Comparison of ENCODE assay signal across 20 mouse cellular contexts in the genomic region with DNA sequence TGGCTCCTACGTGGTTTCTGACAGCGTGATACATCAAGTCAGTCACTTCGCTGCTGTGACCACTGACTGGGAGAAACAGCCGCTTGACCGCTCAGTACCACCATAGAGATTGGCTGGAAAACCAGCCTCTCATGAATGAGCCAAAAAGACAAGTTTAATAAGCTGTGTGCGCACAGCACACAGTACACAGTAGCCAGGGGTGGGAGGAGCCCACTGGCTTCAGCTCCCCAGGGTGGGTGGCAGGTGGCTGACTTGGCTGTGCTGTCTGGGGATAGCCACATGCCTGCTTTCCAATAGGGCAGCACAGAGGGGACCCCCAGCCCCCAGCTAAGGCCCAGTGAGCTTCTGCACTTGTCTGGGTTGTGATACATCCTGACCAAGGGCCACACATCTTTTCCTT. TPM values are rescaled to one million over a fixed set of nuclear protein-coding genes. Genes with fewer than 3 reads are reported as not detected.
A peak's percentile ranks its signal among the peaks of the same experiment; 100 is the strongest.
DNase-seq lines count a peak whose midpoint lies in the region; ATAC-seq and TF ChIP-seq lines count a peak whose summit lies in the region.
"Had no signal": no experiment of that assay in that cellular context is flagged by ENCODE, and none has a peak within 500 bp of the region (broad histone marks: within the 10 kb centered on the region; RNA-seq: fewer than 3 reads in every experiment).

No protein-coding gene starts in this region.

- no peaks in the 10 kb centered on the region for H3K27me3 ChIP-seq in heart, adult 2 months (ENCODE audit: control insufficient read depth, insufficient read depth, low read length)
- H3K27me3 ChIP-seq in embryonic facial prominence, embryonic 11.5 days (ENCODE audit: control insufficient read depth, insufficient read depth, low read length): no peaks in the 10 kb centered on the region
- no peaks in the 10 kb centered on the region for H3K27me3 ChIP-seq in hindbrain, embryonic 14.5 days (ENCODE audit: control insufficient read depth, insufficient read depth, low read length)
- H3K27me3 ChIP-seq in midbrain, embryonic 13.5 days: no peaks in the 10 kb centered on the region
- H3K27me3 ChIP-seq in liver, embryonic 12.5 days (replicated peaks): no peaks in the 10 kb centered on the region
- H3K27me3 ChIP-seq: heart, embryonic 13.5 days; limb, embryonic 15.5 days; Patski had no signal

- no peak for DNase-seq in heart, adult 2 months
- DNase-seq in heart, postnatal 14 days: no peak
- no peak for DNase-seq in embryonic facial prominence, embryonic 11.5 days (ENCODE audit: low spot score)
- DNase-seq in hindbrain, embryonic 14.5 days (ENCODE audit: low spot score): no peak
- no peak for DNase-seq in kidney, postnatal 14 days
- DNase-seq in adrenal gland, postnatal 4 days (ENCODE audit: low spot score in 2 of 2): no peak
- DNase-seq: B cell, adult 2 months; cerebellum, adult 2 months; kidney, adult 18-20 months; kidney, postnatal 25 days; lung, adult 18-20 months; lung, postnatal 4 days; right cerebral cortex, postnatal 25 days had no signal

- intact Hi-C loops in heart, adult 2 months (cut with DNase I): no loop called here
- intact Hi-C loops in heart, postnatal 14 days (cut with DNase I): no loop called here

- 71% methylated on average over 6 of the region's 6 CpGs for WGBS in heart, adult 2 months
- 81% methylated on average over 6 of the region's 6 CpGs for WGBS in embryonic facial prominence, embryonic 11.5 days
- 58% methylated on average over 6 of the region's 6 CpGs for WGBS in hindbrain, embryonic 14.5 days
- WGBS in midbrain, embryonic 13.5 days: 79% methylated on average over 6 of the region's 6 CpGs
- 73% methylated on average over 6 of the region's 6 CpGs for WGBS in liver, embryonic 12.5 days (ENCODE audit: insufficient replicate concordance)

- TF ChIP-seq POLR2A in heart, adult 2 months (IDR thresholded peaks at IDR 0.05; ENCODE audit: insufficient read depth, low read depth, low read length): no peak

- H3K9ac ChIP-seq in heart, adult 2 months (ENCODE audit: low read depth, low read length): peak overlapping the region; percentile 11; the same call in 1 of the 2 replicates
- no peak overlapping the region for H3K9ac ChIP-seq in embryonic facial prominence, embryonic 11.5 days (replicated peaks; ENCODE audit: low read length)
- H3K9ac ChIP-seq in hindbrain, embryonic 14.5 days: no peak overlapping the region
- no peak overlapping the region for H3K9ac ChIP-seq in midbrain, embryonic 13.5 days (replicated peaks)
- no peak overlapping the region for H3K9ac ChIP-seq in liver, embryonic 12.5 days
- H3K9ac ChIP-seq: heart, embryonic 13.5 days; limb, embryonic 15.5 days had no signal

- H3K4me2 ChIP-seq in embryonic facial prominence, embryonic 11.5 days (ENCODE audit: low read depth, low read length): no peak overlapping the region
- no peak overlapping the region for H3K4me2 ChIP-seq in hindbrain, embryonic 14.5 days (replicated peaks)
- no peak overlapping the region for H3K4me2 ChIP-seq in midbrain, embryonic 13.5 days (replicated peaks)
- no peak overlapping the region for H3K4me2 ChIP-seq in liver, embryonic 12.5 days
- H3K4me2 ChIP-seq: heart, embryonic 13.5 days; limb, embryonic 15.5 days had no signal

- H3K36me3 ChIP-seq in heart, adult 2 months (ENCODE audit: control insufficient read depth, insufficient read depth, low read length): peaks cover 9% of the 10 kb centered on the region
- no peaks in the 10 kb centered on the region for H3K36me3 ChIP-seq in embryonic facial prominence, embryonic 11.5 days (replicated peaks; ENCODE audit: control insufficient read depth, insufficient read depth, low read depth, low read length)
- H3K36me3 ChIP-seq in hindbrain, embryonic 14.5 days (replicated peaks; ENCODE audit: control insufficient read depth, insufficient read depth): peaks cover 45% of the 10 kb centered on the region
- H3K36me3 ChIP-seq in midbrain, embryonic 13.5 days: peaks cover 35% of the 10 kb centered on the region
- peaks cover 20% of the 10 kb centered on the region for H3K36me3 ChIP-seq in liver, embryonic 12.5 days

- TF ChIP-seq CTCF in heart, adult 2 months (IDR thresholded peaks at IDR 0.05): no peak

- H3K4me3 ChIP-seq in heart, adult 2 months: no peak overlapping the region
- H3K4me3 ChIP-seq in embryonic facial prominence, embryonic 11.5 days (ENCODE audit: low read depth, low read length): no peak overlapping the region
- no peak overlapping the region for H3K4me3 ChIP-seq in hindbrain, embryonic 14.5 days (replicated peaks; ENCODE audit: low read length)
- no peak overlapping the region for H3K4me3 ChIP-seq in midbrain, embryonic 13.5 days (replicated peaks)
- H3K4me3 ChIP-seq in liver, embryonic 12.5 days: no peak overlapping the region
- H3K4me3 ChIP-seq: heart, embryonic 13.5 days; limb, embryonic 15.5 days had no signal

- peaks cover 34% of the 10 kb centered on the region for H3K4me1 ChIP-seq in heart, adult 2 months (ENCODE audit: control insufficient read depth, insufficient read depth, low read length)
- peaks cover 3% of the 10 kb centered on the region; the same call in 1 of the 2 replicates for H3K4me1 ChIP-seq in embryonic facial prominence, embryonic 11.5 days (ENCODE audit: control insufficient read depth, insufficient read depth, low read length)
- peaks cover 14% of the 10 kb centered on the region for H3K4me1 ChIP-seq in hindbrain, embryonic 14.5 days (replicated peaks; ENCODE audit: control insufficient read depth, insufficient read depth, low read length)
- peaks cover 11% of the 10 kb centered on the region for H3K4me1 ChIP-seq in midbrain, embryonic 13.5 days (replicated peaks)
- no peaks in the 10 kb centered on the region for H3K4me1 ChIP-seq in liver, embryonic 12.5 days

- H3K9me3 ChIP-seq in embryonic facial prominence, embryonic 11.5 days (replicated peaks; ENCODE audit: control insufficient read depth, low read length): no peaks in the 10 kb centered on the region
- no peaks in the 10 kb centered on the region for H3K9me3 ChIP-seq in hindbrain, embryonic 14.5 days (ENCODE audit: control insufficient read depth, low read length)
- no peaks in the 10 kb centered on the region for H3K9me3 ChIP-seq in midbrain, embryonic 13.5 days
- H3K9me3 ChIP-seq in liver, embryonic 12.5 days (replicated peaks): no peaks in the 10 kb centered on the region
- H3K9me3 ChIP-seq: heart, embryonic 13.5 days; limb, embryonic 15.5 days had no signal

- H3K27ac ChIP-seq in heart, adult 2 months: peak overlapping the region; percentile 93
- H3K27ac ChIP-seq in embryonic facial prominence, embryonic 11.5 days (replicated peaks; ENCODE audit: low read depth, low read length): no peak overlapping the region
- 0 out of 2 replicates have a peak overlapping the region, but pooled peaks have one; percentile 29 for H3K27ac ChIP-seq in hindbrain, embryonic 14.5 days
- 0 out of 2 replicates have a peak overlapping the region, but pooled peaks have one; percentile 1 for H3K27ac ChIP-seq in midbrain, embryonic 13.5 days
- H3K27ac ChIP-seq in liver, embryonic 12.5 days: no peak overlapping the region
- H3K27ac ChIP-seq: heart, embryonic 13.5 days had no signal

- TF ChIP-seq EP300 in heart, adult 2 months (IDR thresholded peaks at IDR 0.05; ENCODE audit: insufficient read depth, low read depth, low read length): no peak

- peak; percentile 48; the same call in 1 of the 2 replicates for ATAC-seq in embryonic facial prominence, embryonic 11.5 days (replicated peaks; ENCODE audit: insufficient number of reproducible peaks, low FRiP score, low TSS enrichment, low read depth)
- peak; percentile 24; the same call in 1 of the 2 replicates for ATAC-seq in hindbrain, embryonic 14.5 days (ENCODE audit: low FRiP score)
- 0 out of 2 replicates have a peak, but pooled peaks have one; percentile 37 for ATAC-seq in midbrain, embryonic 13.5 days
- ATAC-seq in liver, embryonic 12.5 days: no peak
- ATAC-seq: activated CD4-positive, CD25-positive, alpha-beta regulatory T cell, adult 4 months; Patski had no signal

- H3K79me2 ChIP-seq in heart, adult 2 months (replicated peaks; ENCODE audit: control insufficient read depth, insufficient read depth, low read length): no peaks in the 10 kb centered on the region

RNA-seq across cellular contexts. Expression of a gene that starts 16.9 kb away (rescaled TPM):
- total RNA-seq in heart, adult 2 months (2021): 10 to 100 TPM; 30.7 to 36.7 TPM
- polyA plus RNA-seq in heart, adult 2 months (2012; rRNA removed): 18.5 and 34.4 TPM in 2 replicates
- total RNA-seq in heart, postnatal 14 days (2021): 10 to 100 TPM; 61.0 to 62.9 TPM
- 34.7 TPM in 2 replicates for polyA plus RNA-seq in embryonic facial prominence, embryonic 11.5 days (2014; fragmentation: Nextera tagmentation; extraction: Ambion mirVana)
- polyA plus RNA-seq in hindbrain, embryonic 14.5 days (2014; fragmentation: Nextera tagmentation; extraction: Ambion mirVana): 9.0 and 9.5 TPM in 2 replicates
- 6.2 and 7.2 TPM in 2 replicates for polyA plus RNA-seq in midbrain, embryonic 13.5 days (2015; fragmentation: Nextera tagmentation; extraction: Ambion mirVana)
- total RNA-seq in adrenal gland, postnatal 4 days (2021): 10 to 100 TPM; 35.5 to 40.1 TPM
- 4.5 and 4.8 TPM in 2 replicates for polyA plus RNA-seq in liver, embryonic 12.5 days (2016; fragmentation: Nextera tagmentation; extraction: Ambion mirVana)

RNA-seq across cellular contexts. Expression of a gene that starts 44.8 kb away (rescaled TPM):
- total RNA-seq in heart, adult 2 months (2021): not detected
- 1.3 TPM in 1 of 2 replicates, not detected in the other for polyA plus RNA-seq in heart, adult 2 months (2012; rRNA removed)
- under 1 TPM in 1 of 2 experiments, not detected in 1; 0.62 TPM for total RNA-seq in heart, postnatal 14 days (2021)
- 0.47 and 0.77 TPM in 2 replicates for polyA plus RNA-seq in embryonic facial prominence, embryonic 11.5 days (2014; fragmentation: Nextera tagmentation; extraction: Ambion mirVana)
- 3.9 and 5.5 TPM in 2 replicates for polyA plus RNA-seq in hindbrain, embryonic 14.5 days (2014; fragmentation: Nextera tagmentation; extraction: Ambion mirVana)
- 0.97 and 1.8 TPM in 2 replicates for polyA plus RNA-seq in midbrain, embryonic 13.5 days (2015; fragmentation: Nextera tagmentation; extraction: Ambion mirVana)
- total RNA-seq in adrenal gland, postnatal 4 days (2021): not detected
- polyA plus RNA-seq in liver, embryonic 12.5 days (2016; fragmentation: Nextera tagmentation; extraction: Ambion mirVana): not detected in 2 replicates
- total RNA-seq: granulocyte monocyte progenitor cell, adult 5-6 weeks had no signal
- polyA plus RNA-seq: heart, embryonic 13.5 days had no signal

Comparison
In these comparisons a context has a peak if more than half of its experiments do, and no peak if none do; other contexts are left out.
1. H3K27ac ChIP-seq: peak in heart, adult 2 months (single experiment), hindbrain, embryonic 14.5 days (single experiment) and midbrain, embryonic 13.5 days (single experiment); none in embryonic facial prominence, embryonic 11.5 days (single experiment) and liver, embryonic 12.5 days (single experiment).